Mouse (Mus musculus): Measurements from ENCODE around the gene Fam241a.

Gene Fam241a

GRCm38 (mm10) chr3:127875509-127875908 lies 20.6 kb downstream of the Fam241a start:
- no peak for DNase-seq (ENCODE audit: low read depth)

DNA sequence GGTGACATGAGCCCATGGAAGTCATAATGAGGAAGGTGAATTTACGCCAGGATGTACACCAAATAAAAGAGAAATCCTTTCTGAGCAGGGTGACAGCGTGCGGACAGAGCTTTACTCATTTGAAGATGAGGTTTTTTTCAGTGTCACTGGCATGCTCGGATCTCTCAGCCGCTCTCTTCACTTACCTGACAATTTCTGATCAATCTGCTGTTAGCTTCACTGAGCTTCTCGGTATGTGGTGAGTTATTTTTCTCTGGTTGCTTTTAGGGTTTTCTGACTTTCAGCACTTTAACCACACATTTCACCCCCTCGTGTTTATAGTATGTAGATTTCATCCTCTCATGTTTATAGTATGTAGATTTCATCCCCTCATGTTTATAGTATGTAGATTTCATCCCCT lies 21.1 kb downstream of the Fam241a start:
- no peak for DNase-seq (ENCODE audit: low read depth)

GRCm38 (mm10) chr3:127874254-127874883 lies 21.8 kb downstream of the Fam241a start:
- DNase-seq (ENCODE audit: low read depth): no peak

DNA sequence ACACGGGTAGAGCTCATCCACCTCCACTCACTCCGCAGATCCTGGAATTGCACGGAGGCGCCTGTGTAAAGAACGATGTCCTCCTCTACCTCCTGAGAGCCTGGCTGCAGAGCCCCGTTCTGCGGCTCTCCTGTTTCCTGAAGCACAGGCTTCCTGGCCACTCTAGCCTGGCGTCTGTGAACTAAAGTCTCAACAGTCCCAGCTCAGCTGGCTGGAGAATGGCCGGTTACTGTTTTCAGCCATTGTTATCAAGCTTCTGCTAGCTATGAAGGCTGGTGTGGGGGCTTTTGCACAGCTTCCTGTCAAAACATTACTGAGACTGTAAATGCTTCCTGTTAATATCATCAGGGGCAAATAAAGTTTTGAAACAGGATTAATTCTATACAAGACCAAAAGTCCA lies 24.5 kb downstream of the Fam241a start:
- DNase-seq (ENCODE audit: low read depth): no peak

DNA sequence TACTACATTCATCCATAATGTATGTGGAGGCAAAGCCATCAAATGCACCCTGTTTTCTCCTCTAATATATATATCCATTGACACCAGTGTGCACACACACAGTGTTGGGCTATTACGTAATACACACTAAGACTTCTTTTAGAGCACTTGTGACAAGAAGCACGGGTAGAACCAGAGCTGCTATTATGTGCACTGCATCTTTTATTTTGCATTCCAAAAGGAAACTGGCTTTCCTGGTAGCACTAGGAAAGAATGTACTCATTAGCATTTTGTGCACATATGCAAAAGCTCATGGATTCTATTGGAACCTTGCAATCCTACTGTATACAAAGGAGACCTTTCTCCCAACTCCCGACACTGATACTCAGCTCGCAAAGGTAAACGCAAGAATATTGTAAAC lies 27.2 kb downstream of the Fam241a start:
- DNase-seq (ENCODE audit: low read depth): no peak

- DNase-seq (ENCODE audit: low read depth): no peak
These were observed 27.9 kb downstream of the Fam241a start for GRCm38 (mm10) chr3:127868046-127868758.

GRCm38 (mm10) chr3:127864242-127864641 lies 31.9 kb downstream of the Fam241a start:
- no peak for DNase-seq (ENCODE audit: low read depth)

GRCm38 (mm10) chr3:127863571-127863970 lies 32.6 kb downstream of the Fam241a start:
- DNase-seq (ENCODE audit: low read depth): no peak

DNA sequence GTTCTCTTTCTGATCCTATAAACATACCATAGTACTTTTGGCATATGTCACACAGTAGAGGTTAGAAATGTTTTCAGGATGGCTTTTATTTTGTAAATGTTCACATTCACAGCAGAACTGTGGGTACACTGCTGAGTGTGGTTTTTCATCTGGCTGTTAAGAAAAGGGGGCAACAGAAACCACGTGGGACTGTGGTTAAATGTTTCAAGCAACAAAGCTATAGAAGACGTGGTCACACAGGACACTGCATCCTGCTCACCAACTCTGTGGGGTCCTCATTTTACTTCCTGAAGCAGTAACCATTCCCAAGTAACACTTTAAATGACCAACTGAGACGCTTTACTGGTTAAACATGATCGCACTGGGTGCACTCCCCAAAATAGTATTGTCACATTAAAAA lies 33.6 kb downstream of the Fam241a start:
- DNase-seq (ENCODE audit: low read depth): no peak

- DNase-seq (ENCODE audit: low read depth): no peak
These were observed 34.8 kb downstream of the Fam241a start for GRCm38 (mm10) chr3:127861340-127861739.

GRCm38 (mm10) chr3:127853431-127854206 lies 42.5 kb downstream of the Fam241a start:
- DNase-seq (ENCODE audit: low read depth): peak; percentile 37

- DNase-seq (ENCODE audit: low read depth): no peak
These were observed 43.4 kb downstream of the Fam241a start for GRCm38 (mm10) chr3:127852722-127853121.

GRCm38 (mm10) chr3:127850776-127851646 lies 45.1 kb downstream of the Fam241a start:
- no peak for DNase-seq (ENCODE audit: low read depth)

GRCm38 (mm10) chr3:127849922-127850321 lies 46.2 kb downstream of the Fam241a start:
- DNase-seq (ENCODE audit: low read depth): no peak

DNA sequence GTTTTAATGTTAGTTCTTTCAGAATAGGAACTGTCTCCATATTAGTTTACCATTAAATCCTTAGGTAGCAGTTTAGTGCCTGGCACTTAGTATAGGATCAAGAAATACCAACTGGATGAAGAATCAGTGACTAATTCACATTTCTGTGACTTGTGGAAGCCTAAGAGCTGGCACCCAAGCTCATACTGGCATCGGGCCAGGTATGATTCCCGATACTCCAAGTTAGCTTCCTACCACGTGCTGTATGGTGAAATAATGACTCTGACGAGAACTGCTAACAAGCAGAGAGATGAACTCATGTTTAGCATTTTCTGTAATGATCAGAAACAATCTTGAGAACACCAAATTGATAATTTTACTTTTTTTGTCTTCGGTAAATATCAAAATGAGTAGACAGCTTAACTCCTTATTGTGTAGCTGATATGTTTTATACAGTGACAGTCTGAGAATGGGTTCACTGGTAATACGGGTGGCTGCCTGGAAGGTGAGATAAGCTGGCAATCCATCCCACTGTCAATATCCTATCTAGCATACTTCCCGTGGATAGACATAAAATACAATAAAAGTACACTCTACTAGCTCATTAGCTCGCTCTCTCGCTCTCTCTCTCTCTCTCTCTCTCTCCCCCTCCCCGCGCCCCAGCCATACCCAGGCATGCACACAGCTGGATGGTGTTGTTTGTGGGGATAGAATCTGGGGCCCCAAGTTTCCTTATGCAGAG lies 47.9 kb downstream of the Fam241a start:
- peak; percentile 56 for DNase-seq (ENCODE audit: low read depth)

- DNase-seq (ENCODE audit: low read depth): no peak
These were observed 52.2 kb downstream of the Fam241a start for GRCm38 (mm10) chr3:127843941-127844327.

DNA sequence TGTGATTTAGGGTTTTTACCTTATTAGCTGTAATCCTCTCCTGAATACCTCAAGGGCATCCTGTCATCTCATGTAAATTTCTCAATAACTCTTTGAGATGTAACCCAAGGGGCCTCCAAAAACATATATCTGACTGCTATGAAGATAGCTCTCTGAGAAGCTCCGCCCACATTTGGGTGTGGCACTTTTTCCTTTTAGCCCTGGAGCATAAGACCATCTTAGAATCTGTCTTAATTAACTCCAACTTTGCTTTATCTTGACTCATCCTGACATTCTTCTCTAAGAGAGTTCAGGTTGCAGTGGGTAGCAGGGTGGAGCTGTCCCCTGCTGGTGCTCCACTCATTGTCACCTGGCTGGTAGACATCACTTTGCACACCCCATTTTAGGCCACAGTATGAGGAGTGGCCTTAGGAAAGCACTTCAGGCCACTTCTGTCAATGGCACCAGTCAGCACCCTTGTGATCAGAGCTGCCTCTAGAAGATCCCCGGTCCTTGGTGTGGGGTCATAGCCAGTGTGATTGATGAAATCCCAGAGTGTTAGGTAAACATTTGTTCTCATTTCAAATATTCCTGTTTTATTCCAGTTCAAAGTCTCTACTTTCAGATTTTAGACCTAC lies 52.7 kb downstream of the Fam241a start:
- DNase-seq (ENCODE audit: low read depth): no peak

DNA sequence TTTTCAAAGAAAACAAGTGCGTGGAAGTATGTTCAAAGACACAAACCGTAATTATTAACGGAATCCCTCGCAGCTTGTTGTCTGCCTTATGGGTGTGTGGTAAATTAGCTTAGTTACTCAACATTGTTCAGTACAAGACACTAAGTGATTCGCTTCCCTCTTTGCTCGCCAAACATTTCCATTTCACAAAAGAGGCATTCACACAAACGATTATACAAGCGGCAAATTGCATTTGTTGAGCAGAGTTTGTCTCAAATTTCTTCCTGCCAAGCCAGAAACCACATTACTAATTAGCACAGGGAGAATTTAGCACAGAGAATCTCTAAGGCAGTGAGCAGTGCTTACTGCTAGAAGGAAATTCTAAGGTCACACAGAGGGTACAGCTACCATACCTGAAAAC lies 54.2 kb downstream of the Fam241a start:
- no peak for DNase-seq (ENCODE audit: low read depth)

- no peak for DNase-seq (ENCODE audit: low read depth)
These were observed 58.0 kb downstream of the Fam241a start for GRCm38 (mm10) chr3:127837972-127838644.

GRCm38 (mm10) chr3:127837154-127837865 lies 58.8 kb downstream of the Fam241a start, which contains the start of gene Ap1ar:
Ap1ar (minus strand) TSS chr3:127837523.
- DNase-seq (ENCODE audit: low read depth): peak; percentile 86
